Mouse (Mus musculus) embryonic facial prominence, embryonic 11.5 days (tissue): ENCODE results near the gene Slc15a3. TPM values are rescaled to one million over a fixed set of nuclear protein-coding genes. Genes with fewer than 3 reads are reported as not detected.
A peak's percentile ranks its signal among the peaks of the same experiment; 100 is the strongest.

Experiments used
- ATAC-seq: fragments of 200-750 bp; cut with Nextera tagmentation; replicated peaks from 2 replicates; pipeline ENCODE4 v1.8.0; 2017; ENCODE audit warnings: low read depth; ENCODE audit not compliant: insufficient number of reproducible peaks, low FRiP score, low TSS enrichment
- DNase-seq: peaks from one replicate; pipeline ENCODE4 v3.0.0-alpha.2; 2015; ENCODE audit warnings: low spot score
- H3K27ac ChIP-seq: fragments of 300-500 bp; sonication (generic); replicated peaks from 2 replicates; pipeline ENCODE4 v1.5.1; 2014; ENCODE audit warnings: mild to moderate bottlenecking, low read depth, low read length, control low read depth
- H3K27me3 ChIP-seq: fragments of 300-500 bp; sonication (generic); 2 replicates; pipeline ENCODE4 v1.6.1; 2014; ENCODE audit warnings: mild to moderate bottlenecking, low read length, moderate library complexity, mixed read lengths; ENCODE audit not compliant: control insufficient read depth, insufficient read depth
- H3K36me3 ChIP-seq: fragments of 300-500 bp; sonication (generic); replicated peaks from 2 replicates; pipeline ENCODE4 v1.6.1; 2014; ENCODE audit warnings: low read depth, mild to moderate bottlenecking, low read length, moderate library complexity, mixed read lengths; ENCODE audit not compliant: control insufficient read depth, insufficient read depth
- H3K4me1 ChIP-seq: fragments of 300-500 bp; sonication (generic); 2 replicates; pipeline ENCODE4 v1.6.1; 2014; ENCODE audit warnings: low read length, mixed read lengths; ENCODE audit not compliant: control insufficient read depth, insufficient read depth
- H3K4me2 ChIP-seq: fragments of 300-500 bp; sonication (generic); 2 replicates; pipeline ENCODE4 v1.6.1; 2014; ENCODE audit warnings: low read depth, mild to moderate bottlenecking, control low read depth, low read length, moderate library complexity
- H3K4me3 ChIP-seq: fragments of 300-500 bp; sonication (generic); 2 replicates; pipeline ENCODE4 v1.5.1; 2014; ENCODE audit warnings: low read depth, low read length, control low read depth
- H3K9ac ChIP-seq: fragments of 300-500 bp; sonication (generic); replicated peaks from 2 replicates; pipeline ENCODE4 v1.6.1; 2014; ENCODE audit warnings: mild to moderate bottlenecking, control low read depth, low read length
- H3K9me3 ChIP-seq: fragments of 300-500 bp; sonication (generic); replicated peaks from 2 replicates; pipeline ENCODE4 v1.6.1; 2016; ENCODE audit warnings: mild to moderate bottlenecking, low read length, inconsistent platforms, mixed read lengths; ENCODE audit not compliant: control insufficient read depth
- WGBS: fragments of 180-500 bp; shearing (Covaris S2); extraction: QIAGEN DNeasy Blood & Tissue Kit; methylation state at CpG from one replicate; pipeline ENCODE4 v1.1.7; 2014; 5-methylcytosine and 5-hydroxymethylcytosine counted together
- polyA plus RNA-seq: library from polyadenylated mRNA; unstranded; fragments of >200 nt; fragmentation: Nextera tagmentation; extraction: Ambion mirVana; gene quantifications from 2 replicates; pipeline ENCODE4 v1.2.1, GENCODE M21; 2014

Gene Slc15a3
- polyA plus RNA-seq, 1 experiment from 2014 or later = 0.24 TPM

DNA sequence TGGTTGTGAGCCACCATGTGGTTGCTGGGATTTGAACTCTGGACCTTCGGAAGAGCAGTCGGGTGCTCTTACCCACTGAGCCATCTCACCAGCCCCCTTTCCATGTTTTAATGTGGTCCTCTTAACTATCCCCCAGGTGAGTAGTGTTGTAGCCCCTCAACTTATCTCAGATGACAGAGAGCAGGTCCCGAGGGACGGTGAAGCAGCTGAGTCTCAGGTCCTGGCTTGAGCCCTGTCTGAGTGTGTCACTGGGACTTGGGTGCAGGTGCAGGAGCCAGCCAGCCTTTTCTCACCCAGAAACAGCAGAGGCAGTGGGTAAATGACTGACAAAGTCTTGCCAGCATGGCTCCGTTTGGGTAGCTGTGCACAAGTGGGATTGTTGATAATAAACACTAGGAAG lies 4.7 kb downstream of the Slc15a3 start:
- Histone ChIP-seq H3K27me3 (no peaks in the 10 kb centered on the region), H3K4me1 (no peaks in the 10 kb centered on the region), H3K9me3 (no peaks in the 10 kb centered on the region), H3K27ac (no peak overlapping the region), H3K36me3 (no peaks in the 10 kb centered on the region), H3K9ac (no peak overlapping the region), H3K4me2 (no peak overlapping the region), H3K4me3 (no peak overlapping the region)
- DNase-seq (no peak), ATAC-seq (no peak)
- 87% methylated on average over 5 of the region's 5 CpGs for WGBS

DNA sequence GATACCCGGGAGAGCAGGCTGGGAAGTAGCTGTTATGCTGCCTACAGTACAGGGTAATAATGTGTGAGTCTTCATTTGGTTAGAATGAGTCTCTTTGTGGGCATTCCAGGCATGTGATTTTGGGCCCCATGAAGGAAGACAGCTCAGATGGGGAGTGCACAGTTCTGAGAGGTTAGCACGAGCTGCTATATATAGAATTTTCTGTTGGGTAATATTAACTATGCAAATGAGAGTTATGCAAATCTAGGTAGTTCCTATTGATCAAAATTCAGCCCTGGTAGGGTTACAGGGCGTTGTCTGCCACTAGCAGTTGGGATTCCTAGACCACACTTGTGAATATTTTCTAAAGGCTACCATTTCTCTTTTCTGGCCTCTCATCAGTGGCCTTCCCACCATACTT lies 5.9 kb downstream of the Slc15a3 start:
- H3K9me3 ChIP-seq = no peaks in the 10 kb centered on the region
- no peak overlapping the region for H3K4me2 ChIP-seq
- no peak for DNase-seq
- H3K9ac ChIP-seq = no peak overlapping the region
- H3K36me3 ChIP-seq = no peaks in the 10 kb centered on the region
- no peak for ATAC-seq
- no peaks in the 10 kb centered on the region for H3K4me1 ChIP-seq
- 82% methylated on average over 3 of the region's 3 CpGs for WGBS
- H3K27me3 ChIP-seq = no peaks in the 10 kb centered on the region
- no peak overlapping the region for H3K4me3 ChIP-seq
- no peak overlapping the region for H3K27ac ChIP-seq

DNA sequence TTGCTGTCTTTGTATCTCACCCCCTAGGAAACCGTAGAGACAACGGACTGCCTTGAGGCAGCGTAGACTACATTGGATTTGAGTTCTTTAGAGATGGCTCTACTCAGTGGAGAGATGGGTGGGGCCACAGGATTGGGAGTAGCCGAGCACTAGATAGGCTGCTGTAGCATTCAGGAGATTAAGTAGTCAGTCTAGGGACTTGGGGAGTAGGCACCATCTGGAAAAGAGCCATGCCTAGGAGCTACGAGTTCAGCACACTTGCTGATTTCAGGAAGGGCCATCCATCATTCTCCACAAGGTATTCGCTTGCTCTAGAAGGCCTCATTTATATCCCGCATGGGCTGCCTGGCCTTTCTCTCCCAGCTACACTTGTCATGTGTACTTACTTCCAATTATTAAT lies 6.6 kb downstream of the Slc15a3 start:
- ATAC-seq = no peak
- WGBS = 72% methylated on average over 7 of the region's 7 CpGs
- H3K4me2 ChIP-seq = no peak overlapping the region
- H3K27me3 ChIP-seq = no peaks in the 10 kb centered on the region
- H3K4me3 ChIP-seq = no peak overlapping the region
- no peak for DNase-seq
- no peaks in the 10 kb centered on the region for H3K9me3 ChIP-seq
- H3K9ac ChIP-seq = no peak overlapping the region
- no peaks in the 10 kb centered on the region for H3K4me1 ChIP-seq
- H3K27ac ChIP-seq = no peak overlapping the region
- H3K36me3 ChIP-seq = no peaks in the 10 kb centered on the region

DNA sequence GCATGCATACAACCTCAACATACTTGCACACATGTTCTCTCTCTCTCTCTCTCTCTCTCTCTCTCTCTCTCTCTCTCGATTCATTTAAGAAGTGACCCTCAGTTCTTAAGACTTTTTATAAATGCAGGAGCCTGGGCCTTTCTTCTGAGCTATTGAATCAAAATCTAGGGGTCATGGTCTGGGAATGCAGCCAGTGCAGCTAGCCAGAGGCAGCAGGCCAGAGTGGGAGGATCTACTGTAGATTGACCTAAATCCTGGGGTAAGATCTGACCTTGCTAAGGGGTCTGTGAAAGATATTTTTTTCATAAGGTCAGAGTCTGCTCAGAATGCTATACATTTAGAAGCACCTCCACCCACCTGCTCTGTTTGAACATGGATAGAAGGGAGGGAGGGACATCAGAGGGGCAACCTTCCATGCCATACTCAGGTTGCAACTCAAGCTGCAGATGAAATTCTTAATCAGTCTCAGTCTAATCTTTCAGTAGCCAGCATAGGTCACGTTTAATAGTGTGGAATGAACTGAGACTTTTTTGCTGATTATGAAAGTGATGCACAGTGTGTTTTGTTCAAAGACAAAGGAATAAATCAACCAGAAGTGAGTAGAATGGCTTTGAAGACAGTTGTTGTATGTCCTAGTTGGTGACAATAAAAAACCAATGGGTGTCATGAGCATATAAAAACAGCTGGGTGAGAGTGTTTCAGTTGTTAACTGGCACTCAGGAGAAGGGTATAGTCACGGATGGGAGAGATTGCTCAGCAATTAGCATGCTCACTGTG lies 8.0 kb downstream of the Slc15a3 start:
- Histone ChIP-seq H3K27ac (no peak overlapping the region), H3K4me1 (no peaks in the 10 kb centered on the region), H3K4me2 (no peak overlapping the region), H3K9me3 (no peaks in the 10 kb centered on the region), H3K36me3 (no peaks in the 10 kb centered on the region), H3K27me3 (no peaks in the 10 kb centered on the region), H3K4me3 (no peak overlapping the region), H3K9ac (no peak overlapping the region)
- DNase-seq (no peak), ATAC-seq (no peak)
- WGBS = 73% methylated on average over 3 of the region's 3 CpGs

DNA sequence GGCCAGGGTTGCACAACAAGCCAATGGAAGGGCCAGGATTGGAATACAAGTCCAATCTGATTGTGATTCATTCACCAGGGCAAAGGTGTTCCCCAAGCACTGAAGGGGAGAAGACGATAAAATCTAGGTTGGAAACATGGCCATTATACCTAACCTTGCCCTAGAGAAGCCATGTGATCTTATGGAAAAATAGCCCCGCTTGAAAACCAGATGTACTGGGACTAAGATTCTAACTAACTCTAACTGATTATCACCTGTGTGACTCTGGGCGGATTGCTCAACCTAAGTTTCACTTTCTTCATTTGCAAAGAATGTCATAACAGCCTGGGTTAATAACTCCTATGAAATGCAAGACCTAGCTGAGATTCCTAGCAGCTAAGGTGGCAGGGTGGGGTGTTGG lies 15.9 kb downstream of the Slc15a3 start:
- Histone ChIP-seq H3K36me3 (peaks cover 13% of the 10 kb centered on the region), H3K9ac (no peak overlapping the region), H3K9me3 (no peaks in the 10 kb centered on the region), H3K27me3 (no peaks in the 10 kb centered on the region), H3K4me1 (no peaks in the 10 kb centered on the region), H3K27ac (no peak overlapping the region), H3K4me3 (no peak overlapping the region), H3K4me2 (no peak overlapping the region)
- no peak for ATAC-seq
- no peak for DNase-seq
- 77% methylated on average over 3 of the region's 3 CpGs for WGBS

DNA sequence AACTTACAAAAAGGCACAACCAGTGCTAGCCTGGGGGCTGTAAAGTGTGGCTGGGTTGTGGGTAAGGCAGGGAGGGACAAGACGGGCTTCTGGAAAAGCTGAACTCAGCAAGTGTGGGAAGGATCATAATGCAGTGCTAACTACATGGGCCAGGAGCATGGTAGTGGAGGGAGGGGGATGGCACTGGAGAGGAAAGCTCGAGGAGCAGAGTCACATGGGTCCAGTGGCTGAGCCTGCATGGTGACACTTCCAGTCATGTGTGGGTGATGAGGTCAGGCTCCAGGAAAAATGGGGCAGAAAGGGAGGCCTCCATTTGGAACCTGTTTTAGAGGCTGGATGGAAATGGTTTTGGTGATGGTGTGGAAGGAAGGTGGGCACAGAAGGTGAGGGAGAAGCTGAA lies 17.0 kb downstream of the Slc15a3 start:
- WGBS = 54% methylated on average over 2 of the region's 2 CpGs
- H3K9me3 ChIP-seq = no peaks in the 10 kb centered on the region
- DNase-seq (no peak), ATAC-seq (no peak)
- H3K27ac ChIP-seq = no peak overlapping the region
- H3K4me1 ChIP-seq = no peaks in the 10 kb centered on the region
- H3K9ac ChIP-seq = no peak overlapping the region
- no peak overlapping the region for H3K4me2 ChIP-seq
- no peaks in the 10 kb centered on the region for H3K27me3 ChIP-seq
- H3K4me3 ChIP-seq = no peak overlapping the region
- H3K36me3 ChIP-seq = peaks cover 19% of the 10 kb centered on the region

DNA sequence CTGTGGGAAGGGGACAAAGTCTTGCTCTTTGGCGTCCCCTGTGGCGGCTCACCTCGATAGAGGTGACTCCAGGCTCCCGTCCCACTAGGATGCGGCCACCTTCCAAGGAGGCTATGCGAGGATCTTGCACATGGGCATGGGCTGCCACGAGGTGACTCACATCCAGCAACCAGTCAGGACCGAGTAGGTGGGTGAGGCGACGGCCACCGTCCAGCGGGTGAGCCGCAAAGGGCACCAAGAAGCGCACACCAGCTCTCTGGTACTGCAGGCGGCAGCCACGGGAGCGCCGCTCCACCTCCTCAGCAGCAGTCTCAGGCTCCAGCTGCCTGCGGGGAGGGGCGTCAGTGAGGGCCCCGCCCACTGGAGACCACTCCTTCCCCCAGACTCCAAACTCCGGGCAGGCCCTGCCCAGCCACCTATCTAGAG lies 20.6 kb downstream of the Slc15a3 start:
- Histone ChIP-seq H3K27ac (no peak overlapping the region), H3K36me3 (peaks cover 45% of the 10 kb centered on the region), H3K27me3 (no peaks in the 10 kb centered on the region), H3K9ac (no peak overlapping the region), H3K4me3 (no peak overlapping the region), H3K4me1 (no peaks in the 10 kb centered on the region), H3K4me2 (no peak overlapping the region), H3K9me3 (no peaks in the 10 kb centered on the region)
- DNase-seq (peak; percentile 39), ATAC-seq (0 out of 2 replicates have a peak, but pooled peaks have one; percentile 26)
- 49% methylated on average over 22 of the region's 22 CpGs for WGBS

DNA sequence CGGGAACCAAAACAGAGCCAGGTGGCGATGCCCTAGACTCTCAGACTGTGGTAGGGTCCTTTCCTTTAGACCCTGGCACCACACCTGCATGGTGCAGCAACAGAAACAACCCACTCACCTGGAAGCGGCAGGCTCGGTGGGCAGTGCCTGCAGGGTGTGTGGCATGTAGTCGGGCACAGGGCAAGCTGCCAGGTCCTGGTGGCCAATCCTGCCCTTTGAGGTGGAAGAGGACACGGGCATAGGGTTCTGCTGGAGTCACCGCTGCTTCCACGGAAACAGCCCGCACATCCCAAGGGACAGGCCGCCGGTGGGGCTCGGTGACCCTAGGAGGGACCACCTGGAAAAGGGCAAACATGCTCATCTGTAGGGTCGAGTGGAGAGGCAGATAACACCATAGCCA lies 26.8 kb downstream of the Slc15a3 start:
- DNase-seq = no peak
- ATAC-seq = no peak
- no peak overlapping the region for H3K4me2 ChIP-seq
- H3K36me3 ChIP-seq = peaks cover 37% of the 10 kb centered on the region
- 94% methylated on average over 13 of the region's 13 CpGs for WGBS
- no peak overlapping the region for H3K27ac ChIP-seq
- H3K9ac ChIP-seq = no peak overlapping the region
- no peaks in the 10 kb centered on the region for H3K27me3 ChIP-seq
- H3K4me3 ChIP-seq = no peak overlapping the region
- H3K4me1 ChIP-seq = peaks cover 7% of the 10 kb centered on the region
- H3K9me3 ChIP-seq = no peaks in the 10 kb centered on the region
